Mouse (Mus musculus) megakaryocyte-erythroid progenitor cell, adult 5 weeks (primary cell): ENCODE results near the gene Nradd. TPM values are rescaled to one million over a fixed set of nuclear protein-coding genes. Genes with fewer than 3 reads are reported as not detected.

Experiments used
- polyA plus RNA-seq: library from polyadenylated mRNA; stranded (reverse); fragments of >175 nt; gene quantifications from 2 replicates; pipeline ENCODE4 v1.2.3, GENCODE M21; 2012

The Nradd gene
- polyA plus RNA-seq: 4.9 and 6.1 TPM in 2 replicates

GRCm38 (mm10) chr9:110624361-110625166 lies at the start of gene Nradd:
Gene Nradd (minus strand): TSS chr9:110624452.

GRCm38 (mm10) chr9:110656249-110657221 lies 32.3 kb upstream of the Nradd start, which contains the start of gene Ccdc12:
Gene Ccdc12 (plus strand): TSS chr9:110656503.

GRCm38 (mm10) chr9:110653655-110654461 lies 29.6 kb upstream of the Nradd start, which contains the start of gene Nbeal2:
Gene Nbeal2 (minus strand): TSS chr9:110654161.

Other genes with a start within 250 kb of the Nradd start
- gene Ptpn23, start 216.2 kb downstream of the Nradd start, polyA plus RNA-seq: 63.0 and 96.4 TPM in 2 replicates
- gene Ngp, start 204.7 kb downstream of the Nradd start, polyA plus RNA-seq: 312 and 331 TPM in 2 replicates
- 11.6 and 12.2 TPM in 2 replicates for gene Klhl18, start 147.8 kb downstream of the Nradd start, polyA plus RNA-seq
- gene Kif9, start 147.5 kb downstream of the Nradd start, polyA plus RNA-seq: 0.01 and 0.12 TPM in 2 replicates
- 12.9 and 21.6 TPM in 2 replicates for gene Setd2, start 91.9 kb downstream of the Nradd start, polyA plus RNA-seq
- 74.5 and 76.5 TPM in 2 replicates for gene Nbeal2, start 29.7 kb upstream of the Nradd start, polyA plus RNA-seq
- 381 and 533 TPM in 2 replicates for gene Ccdc12, start 32.1 kb upstream of the Nradd start, polyA plus RNA-seq
- not detected in 2 replicates for gene Myl3, start 117.4 kb upstream of the Nradd start, polyA plus RNA-seq
- 0.34 and 0.65 TPM in 2 replicates for gene Pth1r, start 122.7 kb upstream of the Nradd start, polyA plus RNA-seq
- 0.04 and 0.14 TPM in 2 replicates for gene Prss42, start 173.7 kb upstream of the Nradd start, polyA plus RNA-seq
- not detected in 2 replicates for gene Prss44, start 189.5 kb upstream of the Nradd start, polyA plus RNA-seq
- not detected in 2 replicates for gene Prss43, start 202.2 kb upstream of the Nradd start, polyA plus RNA-seq
- not detected in 2 replicates for gene Prss45, start 210.1 kb upstream of the Nradd start, polyA plus RNA-seq
- gene Prss46, start 220.1 kb upstream of the Nradd start, polyA plus RNA-seq: not detected in 2 replicates
- 54.6 and 61.0 TPM in 2 replicates for gene Prss50, start 233.5 kb upstream of the Nradd start, polyA plus RNA-seq